Mouse (Mus musculus) CH12.LX (cell line): ENCODE measurements around the gene Nhlrc4. TPM values are rescaled to one million over a fixed set of nuclear protein-coding genes. Genes with fewer than 3 reads are reported as not detected.

Experiments used
- DNase-seq: peaks from one replicate; pipeline ENCODE4 v3.0.0-alpha.2; 2013; ENCODE audit errors: extremely low read depth
- H3K27ac ChIP-seq: 2 replicates; pipeline ENCODE4 v1.5.1; 2012; ENCODE audit warnings: low read depth, mild to moderate bottlenecking, control low read depth, moderate library complexity; ENCODE audit not compliant: insufficient read depth
- H3K27me3 ChIP-seq: replicated peaks from 2 replicates; pipeline ENCODE3; 2012; ENCODE audit warnings: inconsistent platforms
- H3K36me3 ChIP-seq, 2 experiments: replicated peaks in 1 of 2; 2 replicates each; pipeline versions ENCODE3 to v1.6.1; 2012; ENCODE audit warnings: inconsistent platforms in 1 of 2, low read length in 1 of 2, mild to moderate bottlenecking in 1 of 2, mixed read lengths in 1 of 2, moderate library complexity in 1 of 2; ENCODE audit not compliant: control insufficient read depth in 1 of 2, insufficient read depth in 1 of 2
- H3K4me1 ChIP-seq, 2 experiments: 2 replicates each; pipeline ENCODE4 v1.6.1; 2012; ENCODE audit warnings: inconsistent platforms in 1 of 2, moderate library complexity in 1 of 2; ENCODE audit not compliant: insufficient read depth in 2 of 2, control insufficient read depth in 1 of 2
- H3K4me2 ChIP-seq: 2 replicates; pipeline ENCODE4 v1.6.1; 2012; ENCODE audit warnings: low read depth, mild to moderate bottlenecking, control low read depth; ENCODE audit not compliant: poor library complexity, insufficient read depth, severe bottlenecking
- H3K4me3 ChIP-seq, 3 experiments: fragments of 150-350 bp in 1 of 3; sonication (generic) in 1 of 3; replicated peaks in 1 of 3; 2 replicates each; pipeline versions ENCODE3 to v1.5.1; 2011 to 2012; ENCODE audit warnings: low read depth in 2 of 3, low read length in 2 of 3, mild to moderate bottlenecking in 2 of 3, moderate library complexity in 2 of 3, control low read depth in 1 of 3, improper control_type of control experiment in 1 of 3, inconsistent platforms in 1 of 3, mixed read lengths in 1 of 3; ENCODE audit not compliant: poor library complexity in 1 of 3
- H3K79me2 ChIP-seq: replicated peaks from 2 replicates; pipeline ENCODE4 v1.6.1; 2012; ENCODE audit warnings: mild to moderate bottlenecking, moderate library complexity; ENCODE audit not compliant: control insufficient read depth, poor library complexity, insufficient read depth, severe bottlenecking; ENCODE audit errors: extremely low read depth
- H3K9ac ChIP-seq: 2 replicates; pipeline ENCODE4 v1.6.1; 2012; ENCODE audit warnings: low read depth, mild to moderate bottlenecking, control low read depth, moderate library complexity; ENCODE audit not compliant: insufficient read depth
- H3K9me3 ChIP-seq: replicated peaks from 2 replicates; pipeline ENCODE3; 2012; ENCODE audit warnings: low read length, inconsistent platforms, mixed read lengths
- CHD1 ChIP-seq: IDR thresholded peaks from 2 replicates; pipeline ENCODE4 v1.6.1; 2012; ENCODE audit warnings: low read depth, low read length, improper control_type of control experiment, inconsistent platforms
- CHD2 ChIP-seq: IDR thresholded peaks from 2 replicates; pipeline ENCODE4 v1.6.1; 2011; ENCODE audit warnings: low read length, improper control_type of control experiment
- CTCF ChIP-seq, 2 experiments: IDR thresholded peaks in 1 of 2; conservative IDR thresholded peaks in 1 of 2; 2 replicates each; pipeline ENCODE4 v1.5.1; 2011 to 2012; ENCODE audit warnings: low read depth in 2 of 2, low read length in 2 of 2, improper control_type of control experiment in 1 of 2, inconsistent platforms in 1 of 2, mild to moderate bottlenecking in 1 of 2, moderate library complexity in 1 of 2
- ETS1 ChIP-seq: conservative IDR thresholded peaks from 2 replicates; pipeline ENCODE4 v1.6.1; 2012; ENCODE audit warnings: low read depth, mild to moderate bottlenecking, inconsistent platforms, low read length, improper control_type of control experiment, moderate library complexity
- HCFC1 ChIP-seq: IDR thresholded peaks from 2 replicates; pipeline ENCODE4 v1.6.1; 2012; ENCODE audit warnings: low read depth, mild to moderate bottlenecking, inconsistent platforms, low read length, improper control_type of control experiment
- IRF4 ChIP-seq: IDR thresholded peaks from 2 replicates; pipeline ENCODE4 v1.6.1; 2014; ENCODE audit warnings: low read depth, mild to moderate bottlenecking, inconsistent platforms, low read length, improper control_type of control experiment
- JUND ChIP-seq: conservative IDR thresholded peaks from 2 replicates; pipeline ENCODE4 v1.6.1; 2011; ENCODE audit warnings: low read depth, low read length, improper control_type of control experiment
- KAT2A ChIP-seq: IDR thresholded peaks from 2 replicates; pipeline ENCODE4 v1.6.1; 2012; ENCODE audit warnings: low read length, improper control_type of control experiment, inconsistent platforms; ENCODE audit not compliant: insufficient replicate concordance
- MAX ChIP-seq: IDR thresholded peaks from 2 replicates; pipeline ENCODE4 v1.6.1; 2011; ENCODE audit warnings: low read length, improper control_type of control experiment
- MYC ChIP-seq: IDR thresholded peaks from 2 replicates; pipeline ENCODE4 v1.6.1; 2011; ENCODE audit warnings: low read depth, mild to moderate bottlenecking, improper control_type of control experiment, low read length
- NRF1 ChIP-seq: IDR thresholded peaks from 2 replicates; pipeline ENCODE4 v1.6.1; 2014; ENCODE audit warnings: low read depth, mild to moderate bottlenecking, inconsistent platforms, low read length, improper control_type of control experiment, moderate library complexity
- RAD21 ChIP-seq: IDR thresholded peaks from 2 replicates; pipeline ENCODE4 v1.6.1; 2011; ENCODE audit warnings: low read depth, mild to moderate bottlenecking, low read length, improper control_type of control experiment, moderate library complexity
- RCOR1 ChIP-seq: conservative IDR thresholded peaks from 2 replicates; pipeline ENCODE4 v1.6.1; 2012; ENCODE audit warnings: low read depth, mild to moderate bottlenecking, inconsistent platforms, low read length, improper control_type of control experiment
- SIN3A ChIP-seq: IDR thresholded peaks from 2 replicates; pipeline ENCODE4 v1.6.1; 2012; ENCODE audit warnings: low read length, improper control_type of control experiment, inconsistent platforms
- SMC3 ChIP-seq: IDR thresholded peaks from 2 replicates; pipeline ENCODE4 v1.6.1; 2011; ENCODE audit warnings: low read depth, low read length, improper control_type of control experiment
- TCF12 ChIP-seq: IDR thresholded peaks from 2 replicates; pipeline ENCODE4 v1.6.1; 2014; ENCODE audit warnings: low read depth, mild to moderate bottlenecking, inconsistent platforms, low read length, improper control_type of control experiment
- USF2 ChIP-seq: conservative IDR thresholded peaks from 2 replicates; pipeline ENCODE4 v1.6.1; 2011; ENCODE audit warnings: low read depth, low read length, improper control_type of control experiment
- ZC3H11A ChIP-seq: IDR thresholded peaks from 2 replicates; pipeline ENCODE4 v1.6.1; 2012; ENCODE audit warnings: low read depth, mild to moderate bottlenecking, inconsistent platforms, low read length, improper control_type of control experiment
- ZKSCAN1 ChIP-seq: IDR thresholded peaks from 2 replicates; pipeline ENCODE4 v1.6.1; 2012; ENCODE audit warnings: low read depth, inconsistent platforms, low read length, improper control_type of control experiment, borderline replicate concordance
- ZMIZ1 ChIP-seq: IDR thresholded peaks from 2 replicates; pipeline ENCODE4 v1.6.1; 2012; ENCODE audit warnings: low read depth, mild to moderate bottlenecking, inconsistent platforms, low read length, improper control_type of control experiment
- ZNF384 ChIP-seq: IDR thresholded peaks from 2 replicates; pipeline ENCODE4 v1.6.1; 2012; ENCODE audit warnings: low read depth, low read length, improper control_type of control experiment, inconsistent platforms
- dilution Hi-C: fragments of 300-500 bp; cut with MboI; formaldehyde crosslinking; loops from 2 replicates; pipeline ENCODE4 v1.14.3; 2020; ENCODE audit warnings: low sequenced_read_pairs; ENCODE audit not compliant: extremely low pct_unique_long_range_greater_than_20kb, extremely low pct_ligation_motif_present
- in situ Hi-C: fragments of 300-500 bp; cut with MboI; formaldehyde crosslinking; loops from 3 replicates; pipeline ENCODE4 v1.14.3; 2019; ENCODE audit warnings: low sequenced_read_pairs, low pct_ligation_motif_present, low pct_unique_long_range_greater_than_20kb, mixed read lengths
- polyA plus RNA-seq: library from polyadenylated mRNA; unstranded; fragments of >175 nt; gene quantifications from 2 replicates; pipeline ENCODE4 v1.2.1, GENCODE M21; 2012; ENCODE audit warnings: low read depth; ENCODE audit not compliant: insufficient read length
- total RNA-seq, 2 experiments: library from RNA; depleted of rRNA; stranded (reverse); fragments of 300-350 nt in 1 of 2; fragments of >200 nt in 1 of 2; gene quantifications; 2 replicates each; pipeline ENCODE4 v1.2.3; 2012 to 2014

Gene Nhlrc4
- total and polyA plus RNA-seq, 3 experiments: not detected

- H3K4me2 ChIP-seq: peak within 1 kb of the TSS; percentile 84
- dilution Hi-C loops (no loop called here), in situ Hi-C loops (loop anchor here (5.0 kb wide), 1 partner anchor 37 kb away; the partner anchor contains the start of gene Wfikkn1)
- H3K27ac ChIP-seq: peak within 1 kb of the TSS; percentile 86
- no peak for DNase-seq
- peak within 1 kb of the TSS; percentile 82 for H3K9ac ChIP-seq
- H3K27me3 ChIP-seq: no peaks in the 10 kb centered on the region
- H3K4me1 ChIP-seq: peaks cover 15 to 48% of the 10 kb centered on the region in 2 experiments
- peak within 1 kb of the TSS; percentile 82 to 99 (median 95) for H3K4me3 ChIP-seq
- peaks cover 8 to 46% of the 10 kb centered on the region in 2 experiments for H3K36me3 ChIP-seq
- peaks cover 22% of the 10 kb centered on the region for H3K79me2 ChIP-seq
- TF ChIP-seq SMC3 (no peak), ZC3H11A (no peak), TCF12 (no peak), JUND (no peak), CHD2 (no peak), RCOR1 (no peak), MAX (no peak), HCFC1 (peak; percentile 19; the same call in 1 of the 2 replicates), NRF1 (peak; percentile 54; the same call in 1 of the 2 replicates), MYC (no peak), ZKSCAN1 (no peak), RAD21 (no peak), SIN3A (peak; percentile 41; the same call in 1 of the 2 replicates), CHD1 (no peak), USF2 (no peak)
- no peaks in the 10 kb centered on the region for H3K9me3 ChIP-seq
Measured at GRCm38 (mm10) chr17:25919144-25919785, 25.5 kb downstream of the Nhlrc4 start, which contains the start of gene Rab40c. Gene Rab40c (minus strand): TSS chr17:25919727.

GRCm38 (mm10) chr17:25918037-25918750 is 26.6 kb downstream of the Nhlrc4 start:
- Histone ChIP-seq H3K27ac (no peak overlapping the region), H3K4me3 (peak overlapping the region; percentile 80 to 99 (median 92)), H3K9me3 (no peaks in the 10 kb centered on the region), H3K9ac (peak overlapping the region; percentile 82), H3K36me3 (peaks cover 8 to 50% of the 10 kb centered on the region in 2 experiments), H3K79me2 (peaks cover 25% of the 10 kb centered on the region), H3K4me2 (peak overlapping the region; percentile 41), H3K27me3 (no peaks in the 10 kb centered on the region), H3K4me1 (peaks cover 19 to 59% of the 10 kb centered on the region in 2 experiments)
- dilution Hi-C loops (no loop called here), in situ Hi-C loops (loop anchor here (5.0 kb wide), 1 partner anchor 36 kb away; the partner anchor contains the start of gene Wfikkn1)
- TF ChIP-seq RAD21: no peak
- no peak for TF ChIP-seq NRF1
- TF ChIP-seq CTCF (conservative IDR thresholded peaks at IDR 0.05 in 1 of 2, IDR thresholded peaks at IDR 0.05 in 1 of 2; ENCODE audit: low read depth in 2 of 2, low read length in 2 of 2): no peak
- TF ChIP-seq ZMIZ1: no peak
- no peak for TF ChIP-seq SMC3
- no peak for TF ChIP-seq IRF4
- TF ChIP-seq MYC: no peak
- TF ChIP-seq KAT2A: no peak
- TF ChIP-seq TCF12: no peak
- no peak for TF ChIP-seq ETS1
- TF ChIP-seq ZNF384: no peak
- no peak for DNase-seq
